22 mouse cellular contexts compared by ENCODE assay signal in the genomic region with DNA sequence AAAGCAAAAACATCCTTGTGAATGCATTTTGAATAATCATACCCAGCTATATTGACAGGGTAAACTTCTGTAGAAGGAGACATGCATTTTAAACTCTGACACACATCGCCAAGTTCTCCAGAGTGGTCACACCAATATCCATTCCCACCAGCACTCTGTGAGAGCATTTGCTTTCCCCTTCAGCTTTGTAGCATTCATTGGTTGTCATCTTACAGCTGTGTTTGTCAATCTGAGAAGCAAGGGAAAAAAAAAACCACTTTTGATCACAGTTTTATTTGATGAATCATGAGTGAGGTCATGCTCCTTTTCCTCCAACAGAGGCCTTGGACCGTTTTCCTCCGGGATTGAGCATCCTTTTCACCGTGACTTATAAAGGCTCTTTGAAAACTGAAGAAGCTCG. TPM values are rescaled to one million over a fixed set of nuclear protein-coding genes. Genes with fewer than 3 reads are reported as not detected.
DNase-seq lines count a peak whose midpoint lies in the region; ATAC-seq and TF ChIP-seq lines count a peak whose summit lies in the region.
"Had no signal": no experiment of that assay in that cellular context is flagged by ENCODE, and none has a peak within 500 bp of the region (broad histone marks: within the 10 kb centered on the region; RNA-seq: fewer than 3 reads in every experiment).

No protein-coding gene starts in this region.

- H3K9me3 ChIP-seq in neural tube, embryonic 15.5 days (replicated peaks), result no peaks in the 10 kb centered on the region
- H3K9me3 ChIP-seq in embryonic facial prominence, embryonic 10.5 days, result no peaks in the 10 kb centered on the region
- H3K9me3 ChIP-seq: G1E had no signal

- intact Hi-C loops in left cerebral cortex, adult 2 months (cut with DNase I), result no loop called here

- H3K79me3 ChIP-seq in C2C12 (ENCODE audit: low read depth), result no peaks in the 10 kb centered on the region

- no peak overlapping the region for H3ac ChIP-seq in C2C12 (ENCODE audit: control insufficient read depth, insufficient read length, low read depth)
- no peak overlapping the region for H3ac ChIP-seq in myocyte (ENCODE audit: control insufficient read depth, insufficient read length)

- H3K4me2 ChIP-seq in neural tube, embryonic 15.5 days, result no peak overlapping the region
- no peak overlapping the region for H3K4me2 ChIP-seq in myocyte (ENCODE audit: low read depth)

- peaks cover 8% of the 10 kb centered on the region for H3K27me3 ChIP-seq in neural tube, embryonic 15.5 days (replicated peaks)
- H3K27me3 ChIP-seq in C2C12 (ENCODE audit: control insufficient read depth, insufficient read depth, insufficient read length) (no peaks in the 10 kb centered on the region), myocyte (ENCODE audit: control insufficient read depth, insufficient read depth, insufficient read length) (no peaks in the 10 kb centered on the region)
- no peaks in the 10 kb centered on the region for H3K27me3 ChIP-seq in embryonic facial prominence, embryonic 10.5 days (replicated peaks; ENCODE audit: low read depth, poor library complexity, severe bottlenecking)
- H3K27me3 ChIP-seq: CH12.LX had no signal

- H3K9ac ChIP-seq in neural tube, embryonic 15.5 days (replicated peaks), result no peak overlapping the region

- no peak for TF ChIP-seq CTCF in C2C12 (IDR thresholded peaks at IDR 0.05; ENCODE audit: control insufficient read depth, insufficient read depth, insufficient read length)
- no peak for TF ChIP-seq CTCF in left cerebral cortex, adult 2 months (IDR thresholded peaks at IDR 0.05)

- no peak overlapping the region for H3K4me3 ChIP-seq in neural tube, embryonic 15.5 days (replicated peaks)
- H3K4me3 ChIP-seq in C2C12 (ENCODE audit: insufficient read depth, poor library complexity, severe bottlenecking) (no peak overlapping the region), myocyte (no peak overlapping the region)
- H3K4me3 ChIP-seq in embryonic facial prominence, embryonic 10.5 days, result no peak overlapping the region
- no peak overlapping the region for H3K4me3 ChIP-seq in left cerebral cortex, adult 2 months

- H3K36me3 ChIP-seq in neural tube, embryonic 15.5 days, result no peaks in the 10 kb centered on the region
- H3K36me3 ChIP-seq in C2C12 (ENCODE audit: control insufficient read depth, insufficient read depth), result no peaks in the 10 kb centered on the region
- no peaks in the 10 kb centered on the region for H3K36me3 ChIP-seq in myocyte (ENCODE audit: control insufficient read depth, insufficient read depth)
- H3K36me3 ChIP-seq in embryonic facial prominence, embryonic 10.5 days (replicated peaks), result no peaks in the 10 kb centered on the region
- H3K36me3 ChIP-seq: G1E had no signal

- no peak for DNase-seq in neural tube, embryonic 10.5 days (ENCODE audit: extremely low spot score, low spot score)
- no peak for DNase-seq in embryonic facial prominence, embryonic 10.5 days (ENCODE audit: low spot score)
- DNase-seq in left cerebral cortex, adult 2 months (ENCODE audit: extremely low spot score in 1 of 2, low spot score in 2 of 2), result no peak
- DNase-seq: adrenal gland, adult 2 months; adrenal gland, adult 8-10 months; adrenal gland, postnatal 10 days; adrenal gland, postnatal 14 days; adrenal gland, postnatal 25 days; adrenal gland, postnatal 36 days; B cell, adult 2 months; cerebellum, adult 11 months; cerebellum, adult 11-12 months; cerebellum, adult 18-20 months; cerebellum, adult 2 months had no signal

- TF ChIP-seq POLR2A in myocyte (IDR thresholded peaks at IDR 0.05; ENCODE audit: insufficient read length, low read depth), result no peak

- H3K79me2 ChIP-seq in C2C12 (ENCODE audit: control insufficient read depth, insufficient read depth), result no peaks in the 10 kb centered on the region
- no peaks in the 10 kb centered on the region for H3K79me2 ChIP-seq in myocyte (ENCODE audit: control insufficient read depth, insufficient read depth)

- H3K4me1 ChIP-seq in neural tube, embryonic 15.5 days, result peaks cover 9% of the 10 kb centered on the region
- peaks cover 6% of the 10 kb centered on the region for H3K4me1 ChIP-seq in embryonic facial prominence, embryonic 10.5 days

- H3K27ac ChIP-seq in neural tube, embryonic 15.5 days (replicated peaks), result 0 out of 2 replicates have a peak overlapping the region, but pooled peaks have one; percentile 9
- no peak overlapping the region for H3K27ac ChIP-seq in embryonic facial prominence, embryonic 10.5 days (replicated peaks)
- H3K27ac ChIP-seq in left cerebral cortex, adult 2 months, result no peak overlapping the region

- no peak for ATAC-seq in neural tube, embryonic 15.5 days (ENCODE audit: low FRiP score)
- ATAC-seq: activated CD4-positive, CD25-positive, alpha-beta regulatory T cell, adult 4 months; CD4-positive, CD25-positive, alpha-beta regulatory T cell, adult 4 months; Patski had no signal

- WGBS in neural tube, embryonic 15.5 days, result 42% methylated on average over 5 of the region's 5 CpGs
- 80% methylated on average over 5 of the region's 5 CpGs for WGBS in embryonic facial prominence, embryonic 10.5 days

TF ChIP-seq in C2C12, 6 proteins besides CTCF, POLR2A, EP300 and RAD21:
- TF ChIP-seq MYOG (IDR thresholded peaks at IDR 0.05; ENCODE audit: control insufficient read depth, extremely low read depth, insufficient read length) (no peak), FOSL1 (IDR thresholded peaks at IDR 0.05; ENCODE audit: insufficient read depth, low read length, poor library complexity, severe bottlenecking) (no peak), USF1 (IDR thresholded peaks at IDR 0.05; ENCODE audit: low read depth) (no peak), MYOD1 (IDR thresholded peaks at IDR 0.05; ENCODE audit: control insufficient read depth, insufficient read length, low read depth) (peak; percentile 93), CEBPB (IDR thresholded peaks at IDR 0.05; ENCODE audit: low read depth) (no peak)

TF ChIP-seq in myocyte, 11 proteins besides CTCF, POLR2A, EP300 and RAD21:
- TF ChIP-seq E2F4 (IDR thresholded peaks at IDR 0.05; ENCODE audit: insufficient read depth) (no peak), TCF3 (IDR thresholded peaks at IDR 0.05; ENCODE audit: insufficient read length, low read depth) (no peak), POLR2AphosphoS2 (IDR thresholded peaks at IDR 0.05; ENCODE audit: insufficient read length, low read depth) (no peak), USF1 (IDR thresholded peaks at IDR 0.05; ENCODE audit: low read depth) (no peak), MYOD1 (IDR thresholded peaks at IDR 0.05; ENCODE audit: control insufficient read depth in 1 of 3, insufficient read length in 2 of 3, low read depth in 2 of 3) (peak in 2 of 3 experiments; percentile 67 to 70), SRF (IDR thresholded peaks at IDR 0.05; ENCODE audit: control insufficient read depth, insufficient read length, low read depth) (no peak), TCF12 (IDR thresholded peaks at IDR 0.05; ENCODE audit: insufficient read depth, poor library complexity, severe bottlenecking) (no peak), REST (IDR thresholded peaks at IDR 0.05; ENCODE audit: insufficient read depth, insufficient read length) (no peak)

RNA-seq across cellular contexts. Expression of a gene that starts 35.3 kb away (rescaled TPM):
- 69.3 and 72.4 TPM in 2 replicates for polyA plus RNA-seq in neural tube, embryonic 15.5 days (2015; fragmentation: Nextera tagmentation; extraction: Ambion mirVana)
- 18.5 TPM for polyA plus RNA-seq in C2C12 (2012; fragmentation: generic; extraction: Trizol)
- 11.7 TPM for polyA plus RNA-seq in myocyte (2012; fragmentation: generic; extraction: Trizol)
- 62.9 and 64.6 TPM in 2 replicates for polyA plus RNA-seq in embryonic facial prominence, embryonic 10.5 days (2016; fragmentation: Nextera tagmentation; extraction: Ambion mirVana)
- total RNA-seq in left cerebral cortex, adult 2 months (2021), result 10 to 100 TPM; 35.2 to 36.9 TPM
